Mouse (Mus musculus): Measurements from ENCODE around the gene Zfp64.

The Zfp64 gene

DNA sequence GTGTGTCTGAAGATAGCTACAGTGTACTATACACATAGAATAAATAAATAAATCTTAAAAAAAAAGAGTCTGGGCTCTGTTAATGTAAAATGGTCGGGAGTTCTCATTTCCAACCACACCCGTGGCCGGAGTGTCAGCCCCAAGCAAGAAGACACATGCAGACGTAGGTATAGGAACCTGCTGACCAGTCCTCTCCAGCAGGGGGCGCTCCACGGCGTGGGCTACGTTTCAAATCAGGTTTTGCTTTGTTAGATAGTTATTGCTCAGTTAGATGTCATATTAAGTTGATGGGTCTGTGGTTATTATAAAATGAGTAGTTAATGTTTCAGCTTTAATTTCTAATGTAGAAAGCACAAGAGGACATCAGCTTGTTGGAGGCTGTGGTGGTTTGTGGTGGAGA, 52.8 kb downstream of the Zfp64 start:
- DNase-seq (ENCODE audit: inconsistent age in 2 of 2, low spot score in 1 of 2) = peak; percentile 32 to 76

DNA sequence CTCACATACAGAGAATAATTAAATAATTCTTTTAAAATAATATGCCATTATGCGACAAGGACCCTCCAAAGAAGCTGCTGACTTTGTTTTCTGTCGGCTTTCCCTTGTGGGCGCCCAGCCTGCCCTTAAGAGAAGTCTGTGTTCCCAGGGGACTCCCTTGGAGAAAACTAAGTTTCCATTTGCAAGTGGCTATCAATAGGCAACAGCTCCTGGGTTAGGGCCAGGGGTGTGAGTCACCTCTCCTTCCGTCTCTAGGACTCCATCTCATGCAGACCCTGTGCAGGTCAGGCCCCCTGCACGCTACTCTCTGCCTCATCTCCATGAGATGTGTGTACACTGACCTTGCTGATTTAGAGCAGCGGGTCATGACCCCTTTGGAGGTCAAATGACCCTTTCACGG, 57.5 kb downstream of the Zfp64 start:
- DNase-seq (ENCODE audit: inconsistent age in 2 of 2, low spot score in 1 of 2) = no peak

DNA sequence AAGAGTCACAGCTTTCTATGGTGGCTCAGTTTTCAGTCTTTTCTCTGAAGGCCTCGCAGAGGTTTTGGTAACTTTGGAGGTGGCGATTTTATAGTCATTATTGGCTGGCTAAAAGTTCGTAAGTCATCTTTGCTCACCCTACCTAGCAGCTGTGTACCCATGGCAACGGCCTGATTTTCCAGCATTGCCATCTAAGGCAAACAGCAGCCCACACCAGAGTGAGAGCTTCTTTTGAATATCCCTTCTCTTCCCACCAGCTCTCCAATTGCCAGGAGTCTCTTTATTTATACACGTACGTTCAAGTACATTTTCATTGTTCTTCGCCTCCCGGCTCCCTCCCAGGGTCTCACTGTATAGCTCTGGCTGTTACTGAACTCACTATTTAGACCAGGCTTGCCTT, 59.9 kb downstream of the Zfp64 start:
- DNase-seq (ENCODE audit: inconsistent age in 2 of 2, low spot score in 1 of 2) = no peak

DNA sequence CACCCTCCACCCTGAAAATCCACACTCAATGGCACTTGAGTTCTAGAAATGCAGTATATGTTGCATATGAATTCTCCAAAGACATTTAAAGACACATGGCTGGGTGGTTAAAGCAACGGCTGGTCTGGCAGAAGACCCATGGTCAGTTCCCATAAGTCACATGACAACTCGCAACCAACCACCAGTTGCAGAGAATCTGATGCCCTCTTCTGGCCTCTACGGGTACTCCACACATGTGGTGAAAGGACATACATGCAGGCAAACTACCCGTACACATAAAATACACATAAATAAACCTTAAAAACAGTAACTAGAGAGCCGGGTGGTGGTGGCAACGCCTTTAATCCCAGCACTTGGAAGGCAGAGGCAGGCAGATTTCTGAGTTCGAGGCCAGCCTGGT, 60.6 kb downstream of the Zfp64 start:
- no peak for DNase-seq (ENCODE audit: inconsistent age in 2 of 2, low spot score in 1 of 2)

DNA sequence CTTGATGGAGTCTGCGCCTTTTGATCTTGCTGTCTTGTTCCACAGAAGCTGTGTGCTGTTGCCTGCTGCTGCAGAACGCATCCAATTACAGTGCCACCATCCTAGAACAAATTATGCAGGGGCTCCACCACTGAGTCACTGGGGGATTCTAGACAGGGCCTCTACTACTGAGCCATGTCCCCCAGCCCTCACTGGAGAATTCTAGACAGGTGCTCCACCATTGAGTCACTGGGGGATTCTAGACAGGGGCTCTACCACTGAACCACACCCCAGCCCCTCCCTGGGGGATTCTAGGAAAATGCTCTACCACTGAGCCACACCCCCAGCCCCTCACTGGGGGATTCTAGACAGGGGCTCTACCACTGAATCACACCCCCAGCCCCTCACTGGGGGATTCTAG, 63.3 kb downstream of the Zfp64 start:
- no peak for DNase-seq (ENCODE audit: inconsistent age in 2 of 2, low spot score in 1 of 2)

DNA sequence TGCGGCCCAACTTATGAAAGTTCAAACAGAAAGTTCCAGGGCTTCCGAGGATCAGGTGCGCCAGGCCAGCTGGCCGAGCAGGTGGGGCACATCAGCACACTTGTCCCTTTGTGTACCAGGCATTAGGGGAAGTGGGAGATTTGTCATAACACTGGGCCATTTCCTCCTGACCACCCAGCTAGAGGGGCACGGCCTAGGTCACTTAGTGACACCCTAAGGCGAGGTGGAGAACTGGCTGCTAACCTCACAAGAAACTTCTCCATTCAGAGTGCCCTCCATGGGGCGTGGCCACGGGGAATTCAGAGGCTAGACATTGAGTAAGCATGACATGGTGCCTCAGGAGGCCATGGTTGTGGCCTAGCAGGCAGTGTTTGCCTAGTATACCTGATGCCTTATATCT, 70.7 kb downstream of the Zfp64 start:
- no peak for DNase-seq (ENCODE audit: inconsistent age in 2 of 2, low spot score in 1 of 2)

DNA sequence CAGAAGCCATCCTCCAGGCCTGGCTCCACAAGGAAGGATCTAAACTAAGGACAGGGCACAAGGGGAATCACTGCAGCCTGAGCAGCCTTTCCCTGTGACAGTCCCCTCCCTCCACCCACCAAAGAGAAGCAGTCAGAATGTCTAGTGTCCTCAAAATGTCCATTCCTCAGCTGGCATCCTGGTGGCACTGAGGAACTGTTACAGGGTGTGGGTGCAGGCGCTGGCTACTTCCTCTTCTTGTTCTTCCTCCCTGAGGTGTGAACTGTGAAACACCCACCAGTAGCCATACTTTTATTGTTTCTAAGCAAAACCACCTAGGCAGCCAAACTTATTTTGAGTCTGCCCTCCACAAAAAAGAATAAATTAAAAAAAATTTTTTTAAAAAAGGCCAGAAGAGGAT, 72.4 kb downstream of the Zfp64 start:
- no peak for DNase-seq (ENCODE audit: inconsistent age in 2 of 2, low spot score in 1 of 2)

DNA sequence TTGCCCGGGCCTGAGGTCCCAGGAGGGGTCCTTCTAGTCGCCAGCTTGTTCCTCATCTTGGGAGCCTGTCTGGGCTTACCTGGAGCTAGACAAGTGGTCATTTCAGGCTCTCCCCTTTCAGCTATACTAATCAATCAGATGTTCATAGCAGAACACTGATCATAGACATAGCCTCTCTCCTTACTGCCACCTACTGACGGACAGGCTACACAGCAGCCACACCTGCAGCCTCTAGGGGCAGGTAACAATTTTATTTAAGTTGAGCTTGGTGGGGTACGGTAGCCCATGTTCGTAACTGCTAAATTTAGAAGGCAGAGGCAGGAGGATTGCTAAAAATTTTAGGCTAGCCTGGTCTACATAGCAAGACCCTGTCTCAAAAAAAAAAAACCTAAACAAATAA, 73.5 kb downstream of the Zfp64 start:
- peak in 1 of 2 experiments; percentile 41 for DNase-seq (ENCODE audit: inconsistent age in 2 of 2, low spot score in 1 of 2)

DNA sequence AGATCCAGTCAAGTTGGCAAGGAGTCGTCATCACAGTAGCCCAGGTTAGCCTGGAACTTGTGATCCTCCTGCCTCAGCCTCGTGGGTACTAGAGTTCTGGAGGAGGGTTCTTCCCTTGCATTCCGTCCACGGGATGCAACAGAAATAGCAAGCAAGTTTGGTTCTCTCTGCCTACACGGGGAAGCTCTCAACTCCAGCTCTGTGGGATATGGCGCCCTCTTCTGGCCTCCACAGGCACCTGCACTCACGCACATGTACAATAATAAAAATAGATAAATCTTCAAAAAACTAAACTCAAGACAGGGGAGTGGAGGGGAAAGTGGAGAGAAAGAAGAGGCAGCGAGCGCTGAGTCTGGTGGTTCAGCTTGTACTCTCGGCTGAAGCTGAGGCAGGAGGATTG, 75.8 kb downstream of the Zfp64 start:
- DNase-seq (ENCODE audit: inconsistent age in 2 of 2, low spot score in 1 of 2) = no peak

DNA sequence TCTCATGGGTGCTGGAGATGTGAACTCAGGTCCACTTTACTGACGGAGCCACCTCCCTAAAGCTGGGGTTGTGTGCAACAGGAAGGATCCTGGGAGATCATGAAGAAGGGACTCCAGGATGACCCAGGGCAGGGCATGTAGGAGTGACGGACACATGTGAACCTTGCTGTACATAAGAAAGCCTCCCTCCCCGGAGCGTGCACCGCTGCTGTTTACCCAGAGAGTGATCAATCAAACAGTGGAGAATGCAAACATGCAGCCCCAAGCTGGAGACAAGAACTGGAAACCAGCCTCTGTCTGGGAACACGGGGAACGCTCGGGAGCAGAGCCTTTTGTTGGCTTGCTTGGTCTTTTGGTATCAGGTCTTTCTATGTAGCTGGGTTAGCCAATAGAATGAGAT, 76.7 kb downstream of the Zfp64 start:
- DNase-seq (ENCODE audit: inconsistent age in 2 of 2, low spot score in 1 of 2) = no peak

DNA sequence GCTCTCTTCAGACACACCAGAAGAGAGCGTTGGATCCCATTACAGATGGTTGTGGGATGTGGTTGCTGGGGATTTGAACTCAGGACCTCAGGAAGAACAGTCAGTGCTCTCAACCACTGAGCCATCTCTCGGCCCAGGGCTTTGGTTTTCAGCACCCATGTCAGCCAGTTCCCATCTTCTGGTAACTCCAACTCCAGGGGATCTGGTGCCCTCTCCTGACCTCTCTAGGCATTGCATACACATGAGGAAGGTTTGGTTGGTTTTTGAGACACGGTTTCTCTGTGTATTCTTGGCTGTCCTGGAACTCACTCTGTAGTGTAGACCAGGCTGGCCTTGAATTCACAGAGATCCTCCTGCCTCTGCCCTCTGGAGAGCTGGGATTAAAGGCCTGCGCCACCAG, 77.2 kb downstream of the Zfp64 start:
- peak in 1 of 2 experiments; percentile 32 for DNase-seq (ENCODE audit: inconsistent age in 2 of 2, low spot score in 1 of 2)

DNA sequence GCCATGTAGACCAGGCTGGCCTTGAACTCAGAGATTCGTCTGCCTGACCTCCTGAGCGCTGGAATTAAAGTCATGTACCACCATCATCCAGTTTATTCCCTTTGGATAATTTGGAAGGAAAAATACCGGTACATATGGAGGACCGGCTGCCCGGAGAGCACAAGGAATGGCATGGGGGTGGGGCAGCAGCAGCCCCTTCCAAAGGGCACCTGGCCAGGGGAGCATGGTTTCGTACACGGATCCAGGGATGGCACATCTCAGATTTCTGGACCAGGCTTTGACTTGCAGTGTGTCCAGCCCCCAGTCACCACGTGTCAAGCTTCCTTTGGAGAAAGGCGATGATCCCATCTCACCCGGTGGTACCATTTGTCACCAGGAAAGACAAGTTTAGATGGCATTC, 78.8 kb downstream of the Zfp64 start:
- no peak for DNase-seq (ENCODE audit: inconsistent age in 2 of 2, low spot score in 1 of 2)

DNA sequence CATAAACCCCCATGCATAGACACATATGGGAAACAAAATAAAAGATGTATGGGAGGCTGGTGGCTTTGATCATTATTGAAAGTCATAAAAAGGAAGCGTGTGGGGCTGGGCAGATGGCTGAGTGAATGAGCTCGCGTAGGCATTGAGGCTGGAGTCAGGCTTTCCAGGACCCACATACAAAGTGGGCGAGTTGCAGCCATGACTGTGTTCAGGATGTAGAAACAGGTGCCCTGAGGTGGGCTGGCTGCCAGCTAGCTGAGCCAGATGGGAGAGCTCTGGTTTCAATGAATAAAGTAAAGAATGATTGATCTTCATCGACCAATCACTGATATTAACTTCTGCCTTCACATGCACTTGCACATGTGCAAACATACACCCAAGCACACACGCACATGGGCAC, 80.9 kb downstream of the Zfp64 start:
- DNase-seq (ENCODE audit: inconsistent age in 2 of 2, low spot score in 1 of 2) = no peak

DNA sequence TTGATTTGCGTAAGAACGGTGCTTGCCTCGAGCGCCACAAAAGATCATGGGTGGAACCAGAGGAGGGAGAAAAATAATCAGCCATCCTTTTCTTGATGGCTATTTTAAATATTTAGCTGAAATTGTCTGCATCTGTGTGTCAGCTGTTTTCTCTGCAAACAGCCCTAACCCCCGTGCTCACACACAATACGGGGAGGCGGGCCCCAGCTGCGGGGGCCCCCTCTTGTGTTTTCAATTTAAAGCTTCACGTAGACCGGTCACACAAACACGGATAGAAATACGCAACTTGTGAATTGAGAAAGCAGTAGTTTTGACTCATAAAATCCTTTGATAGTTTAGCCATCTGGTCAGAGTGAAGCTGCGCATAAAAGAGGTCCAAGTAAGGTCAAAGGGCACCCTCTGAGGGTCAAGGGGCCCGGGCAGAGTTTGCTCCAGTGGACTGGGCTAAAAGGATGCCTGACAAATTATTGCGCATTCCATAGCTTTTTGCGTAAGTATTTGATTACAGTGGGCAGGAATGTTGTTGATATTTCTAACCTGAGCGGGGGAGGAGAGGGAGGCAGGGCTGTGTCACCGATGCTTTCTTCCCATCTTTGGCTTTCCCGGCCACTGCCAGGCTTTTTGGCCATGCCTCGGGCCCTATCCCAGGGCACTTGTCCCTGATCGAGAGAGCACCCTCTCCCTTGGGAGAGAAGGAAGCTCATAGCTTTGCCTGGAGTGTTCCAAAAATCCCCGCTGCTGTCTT, 83.4 kb downstream of the Zfp64 start:
- no peak for DNase-seq (ENCODE audit: inconsistent age in 2 of 2, low spot score in 1 of 2)

DNA sequence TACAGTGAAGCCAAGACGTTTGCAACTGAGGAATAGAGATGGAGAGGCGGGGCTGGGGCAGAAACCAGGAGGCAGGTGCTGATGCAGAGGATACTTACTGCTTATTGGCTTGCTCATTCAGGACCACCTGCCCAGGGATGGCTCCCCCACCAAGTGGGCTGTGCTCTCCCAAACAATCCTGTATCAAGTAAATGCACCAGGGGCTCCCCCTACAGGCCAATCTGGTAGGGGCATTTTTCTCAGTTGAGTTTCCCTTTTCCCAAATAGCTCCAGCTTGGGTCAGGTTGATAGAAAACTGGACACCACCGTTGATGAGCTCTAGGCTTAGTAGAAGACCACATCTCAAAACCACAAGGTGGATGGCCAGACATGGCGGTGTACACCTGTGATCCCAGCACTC, 84.9 kb downstream of the Zfp64 start:
- DNase-seq (ENCODE audit: inconsistent age in 2 of 2, low spot score in 1 of 2) = peak in 1 of 2 experiments; percentile 45

DNA sequence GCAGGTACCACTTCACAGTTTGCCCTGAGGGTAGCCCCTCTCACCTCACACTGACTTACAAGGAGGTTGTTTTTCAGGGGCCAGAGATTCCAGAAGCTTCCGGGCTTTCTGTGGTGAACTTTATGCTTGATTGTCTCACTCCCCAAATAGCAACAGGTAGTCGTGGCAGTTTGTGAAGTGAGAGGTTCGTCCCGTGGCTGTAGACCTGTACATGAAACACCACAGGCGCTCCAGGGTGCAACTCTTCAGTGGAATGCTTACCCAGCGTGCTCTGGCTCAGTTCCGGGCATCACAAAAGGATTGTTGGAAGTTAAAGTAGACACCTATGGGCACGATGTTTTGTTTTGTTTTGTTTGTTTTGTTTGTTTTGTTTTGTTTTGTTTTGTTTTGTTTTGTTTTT, 88.4 kb downstream of the Zfp64 start:
- DNase-seq (ENCODE audit: inconsistent age in 2 of 2, low spot score in 1 of 2) = no peak

DNA sequence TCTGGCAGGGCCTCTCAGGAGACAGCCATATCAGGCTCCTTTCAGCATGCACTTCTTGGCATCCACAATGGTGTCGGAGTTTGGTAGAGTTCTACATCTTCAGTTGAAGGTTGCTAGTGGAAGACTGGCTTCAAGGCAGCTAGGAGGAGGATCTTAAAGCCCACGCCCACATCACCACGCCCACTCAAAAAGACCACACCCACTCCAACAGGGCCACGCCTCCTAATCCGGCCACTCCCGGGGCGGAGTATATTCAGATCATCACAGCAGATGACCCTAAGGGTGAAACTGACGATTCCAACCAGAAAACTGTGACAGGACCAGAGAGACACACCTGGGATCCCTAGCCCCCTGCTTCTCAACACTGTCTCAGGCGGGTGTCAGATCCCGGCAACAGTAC, 89.0 kb downstream of the Zfp64 start:
- DNase-seq (ENCODE audit: inconsistent age in 2 of 2, low spot score in 1 of 2) = no peak

DNA sequence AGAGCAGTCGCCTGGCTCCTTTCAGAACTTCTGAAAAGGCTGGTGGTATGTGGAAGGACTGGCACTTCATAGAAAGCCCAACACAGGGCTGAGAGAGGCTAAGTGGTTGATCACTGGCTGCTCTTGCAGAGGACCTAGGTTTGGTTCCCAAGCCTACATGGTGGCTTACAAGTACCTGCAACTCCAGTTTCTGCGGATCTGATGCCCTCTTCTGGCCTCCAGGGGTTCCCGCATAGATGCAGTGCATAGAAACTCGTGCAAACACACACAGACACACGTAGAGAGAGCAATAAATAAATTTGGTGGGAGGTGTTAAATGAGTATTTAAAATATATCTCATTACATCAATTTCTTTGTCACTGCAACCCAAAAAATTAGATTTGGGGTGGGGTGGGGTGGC, 90.5 kb downstream of the Zfp64 start:
- no peak for DNase-seq (ENCODE audit: inconsistent age in 2 of 2, low spot score in 1 of 2)

DNA sequence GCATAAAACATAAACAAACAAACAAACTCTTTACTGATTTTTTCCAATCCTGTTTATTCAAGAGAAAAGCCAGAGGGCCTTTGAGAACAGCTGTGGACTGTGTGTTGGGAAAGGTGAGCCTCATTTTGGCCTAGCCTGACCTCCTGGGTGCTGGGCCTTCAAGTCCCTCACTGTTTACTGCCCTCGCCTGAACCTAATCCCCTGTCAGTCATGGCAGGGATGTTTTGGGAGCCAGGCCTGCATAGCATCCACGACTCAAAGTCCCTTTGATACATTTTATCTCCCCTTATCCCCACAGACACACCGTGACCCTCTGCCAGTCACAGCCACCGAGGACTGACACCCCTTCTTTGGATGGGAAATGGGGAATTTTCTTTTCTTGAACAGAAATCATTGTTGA, 92.7 kb downstream of the Zfp64 start:
- no peak for DNase-seq (ENCODE audit: inconsistent age in 2 of 2, low spot score in 1 of 2)

DNA sequence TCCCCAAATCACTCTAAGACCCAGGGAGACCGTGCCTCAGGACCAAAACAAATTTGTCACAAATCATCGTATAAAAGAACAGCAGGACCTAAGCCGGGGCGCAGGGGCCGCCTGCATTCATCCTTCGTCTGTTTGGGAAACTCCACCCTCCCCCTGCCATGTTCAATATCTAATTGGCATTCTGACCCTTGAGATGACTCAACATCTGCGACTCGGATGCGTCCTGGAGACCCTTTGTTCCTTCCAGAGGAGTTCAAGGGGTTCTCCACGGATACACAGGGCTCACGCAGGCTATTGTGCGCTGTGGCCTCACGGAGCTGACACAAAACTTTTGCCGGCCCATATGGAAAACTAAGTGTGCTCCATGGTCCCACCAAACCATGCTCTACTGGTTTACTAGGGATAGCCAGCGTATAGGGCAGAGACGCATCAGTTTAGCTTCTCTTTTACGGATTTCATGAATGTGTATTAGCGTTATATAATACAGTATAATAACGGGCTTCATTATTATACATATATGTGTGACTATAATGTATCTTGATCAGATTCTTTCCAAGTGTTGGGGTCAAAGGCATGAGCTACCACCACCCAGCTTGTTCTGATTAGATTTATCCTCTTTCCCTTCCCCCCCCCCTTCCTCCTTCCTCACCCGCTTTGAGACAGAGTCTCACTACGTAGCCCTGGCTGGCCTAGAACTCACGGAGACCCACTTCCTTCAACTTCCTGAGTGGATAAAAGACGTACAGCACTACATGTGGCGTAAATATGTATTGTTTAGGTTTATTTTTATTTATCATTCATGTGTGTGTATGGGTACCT, 94.3 kb downstream of the Zfp64 start:
- no peak for DNase-seq (ENCODE audit: inconsistent age in 2 of 2, low spot score in 1 of 2)

DNA sequence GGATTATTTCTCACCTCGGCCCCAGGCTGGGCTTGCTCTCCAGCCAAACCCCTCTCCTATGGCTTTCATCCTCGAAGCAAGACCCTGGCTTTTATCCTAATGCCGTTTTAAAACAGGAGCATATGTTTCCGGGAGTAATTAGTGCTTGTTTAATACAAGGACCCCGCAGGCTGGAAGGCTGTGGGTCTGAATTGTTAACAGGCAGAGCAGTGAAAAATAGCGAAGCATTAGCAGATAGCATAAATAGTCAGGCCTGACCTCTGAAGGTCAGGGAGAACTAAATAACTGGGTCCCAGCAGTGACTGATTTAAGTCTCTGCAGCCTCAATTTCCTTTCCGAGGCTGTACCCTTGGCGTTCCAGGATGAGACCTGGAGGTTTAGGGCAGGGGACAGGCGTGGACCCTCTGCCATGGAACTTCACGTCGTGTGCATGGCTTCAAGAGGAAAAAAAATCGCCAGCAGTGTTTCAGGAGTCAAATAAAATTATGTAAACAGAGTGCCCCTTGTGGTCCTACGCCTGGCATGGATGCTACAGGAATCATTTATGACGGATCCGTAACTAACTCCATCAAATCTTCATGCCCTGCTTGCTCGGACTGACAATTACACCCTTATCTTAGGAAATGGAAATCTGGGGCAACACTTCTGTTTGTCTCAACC, 95.2 kb downstream of the Zfp64 start:
- no peak for DNase-seq (ENCODE audit: inconsistent age in 2 of 2, low spot score in 1 of 2)

DNA sequence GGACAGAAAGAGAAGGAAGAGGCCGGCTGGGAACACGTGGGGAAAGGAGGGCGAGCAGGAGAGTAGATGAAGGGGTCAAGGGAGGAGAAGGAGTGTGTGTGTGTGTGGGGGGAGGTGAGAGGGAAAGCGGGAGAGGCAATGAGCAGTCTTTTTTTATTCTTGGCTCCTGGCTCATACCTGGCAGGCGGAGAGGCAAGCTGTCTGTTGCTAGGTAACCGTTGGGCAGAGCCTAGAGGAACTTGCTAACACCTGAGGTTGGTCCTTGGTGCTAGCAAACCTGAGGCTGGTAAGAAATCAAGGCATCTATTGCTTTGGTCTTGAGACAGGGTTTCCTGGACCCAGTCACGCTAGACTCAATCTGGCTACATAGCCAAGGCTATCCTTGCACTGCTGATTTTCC, 98.7 kb downstream of the Zfp64 start:
- no peak for DNase-seq (ENCODE audit: inconsistent age in 2 of 2, low spot score in 1 of 2)

All from adrenal gland, adult (tissue).